Mouse (Mus musculus) brain, embryonic 14.5 days (tissue): ENCODE data around the gene Rps6kc1. TPM values are rescaled to one million over a fixed set of nuclear protein-coding genes. Genes with fewer than 3 reads are reported as not detected.
"Not testable (repeated sequence)": the region's sequence is repeated elsewhere in the genome, so short reads cannot be mapped to it uniquely, and the experiment has no call there.

ENCODE experiments used
- DNase-seq: peaks from one replicate; pipeline ENCODE4 v3.0.0-alpha.2; 2011; ENCODE audit warnings: low read depth
- CTCF ChIP-seq: fragments of 200-500 bp; IDR thresholded peaks from 2 replicates; pipeline ENCODE4 v1.5.1; 2012; ENCODE audit warnings: inconsistent platforms, mild to moderate bottlenecking, moderate library complexity, borderline replicate concordance; ENCODE audit not compliant: insufficient read depth, insufficient read length; ENCODE audit errors: extremely low read depth
- POLR2A ChIP-seq: fragments of 200-500 bp; IDR thresholded peaks from 2 replicates; pipeline ENCODE4 v1.6.1; 2012; ENCODE audit warnings: mild to moderate bottlenecking, inconsistent platforms, borderline replicate concordance; ENCODE audit not compliant: poor library complexity, insufficient read depth, insufficient read length, severe bottlenecking; ENCODE audit errors: extremely low read depth
- polyA plus RNA-seq: library from polyadenylated mRNA; depleted of rRNA; stranded (reverse); fragments of >200 nt; gene quantifications from 2 replicates; pipeline ENCODE4 v1.2.3, GENCODE M21; 2012

Gene Rps6kc1
- polyA plus RNA-seq, 1 experiment, result 25.2 TPM

DNA sequence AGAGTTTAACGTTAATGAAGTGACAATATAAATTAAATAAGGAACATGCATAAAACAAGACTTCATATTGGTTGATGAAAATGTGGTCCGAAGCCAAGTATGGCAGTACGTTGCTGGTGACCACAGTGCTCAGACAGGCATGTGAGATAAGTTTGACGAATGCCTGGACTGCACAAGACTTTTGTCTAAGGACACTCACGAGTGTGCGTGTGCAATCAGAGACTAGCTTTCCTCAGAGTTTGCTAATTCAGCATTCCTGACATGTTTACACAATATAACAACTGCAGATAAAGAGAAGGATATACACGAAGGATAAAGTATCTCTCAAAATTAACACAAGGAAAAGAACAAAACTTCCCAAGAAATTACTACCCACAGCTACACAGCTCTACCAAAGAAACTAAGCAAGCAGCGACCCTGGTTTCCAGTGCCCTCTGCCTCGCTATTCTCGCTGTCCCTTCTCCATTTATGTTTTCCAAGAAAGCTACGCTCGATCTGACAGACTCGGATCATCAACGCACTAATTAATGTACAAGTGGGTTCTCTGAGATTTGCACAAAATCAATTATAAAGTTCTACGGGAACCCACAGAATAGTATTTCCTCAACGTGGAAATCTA lies 16.3 kb upstream of the Rps6kc1 start:
- no peak for DNase-seq
- TF ChIP-seq POLR2A, result no peak
- no peak for TF ChIP-seq CTCF

DNA sequence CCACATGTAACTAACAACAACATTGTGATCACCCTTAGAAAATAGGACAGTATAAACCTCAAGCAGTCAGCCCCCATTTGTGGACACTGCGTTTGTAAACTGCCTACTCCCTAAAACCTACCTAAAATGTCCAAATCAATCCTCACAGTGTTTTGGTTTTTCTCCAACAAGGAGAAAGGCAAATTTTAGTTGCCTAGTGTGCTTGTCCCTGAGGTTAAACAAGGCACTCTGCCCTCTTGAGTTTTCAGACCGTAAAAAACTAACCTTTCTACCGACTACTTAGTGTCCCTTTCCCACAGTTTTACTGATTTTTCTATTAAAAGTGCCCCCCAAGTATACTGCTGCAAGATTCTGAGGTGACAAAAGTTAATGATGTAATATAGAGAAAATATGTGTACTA lies 15.7 kb upstream of the Rps6kc1 start:
- no peak for TF ChIP-seq POLR2A
- TF ChIP-seq CTCF, result no peak
- no peak for DNase-seq

DNA sequence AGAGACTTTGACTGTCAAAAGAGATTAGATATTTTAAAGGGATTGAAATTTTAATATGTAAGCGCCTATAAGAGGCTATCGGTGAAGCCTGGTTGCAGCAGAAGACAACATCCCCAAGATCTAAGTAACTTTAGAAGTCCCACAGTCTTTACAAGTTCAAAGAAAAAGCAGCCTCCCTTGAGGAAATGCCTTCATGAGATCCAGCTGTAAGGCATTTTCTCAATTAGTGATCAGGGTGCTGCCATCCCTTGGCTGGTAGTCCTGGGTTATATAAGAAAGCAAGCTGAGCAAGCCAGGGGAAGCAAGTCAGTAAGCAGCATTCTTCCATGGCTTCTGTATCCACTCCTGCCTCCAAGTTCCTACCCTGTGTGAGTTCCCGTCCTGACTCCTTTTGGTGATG lies 13.2 kb upstream of the Rps6kc1 start, which contains the start of gene Angel2:
Gene Angel2, plus strand, starts transcription at position 301 of the 400 bp plus-strand sequence.
- not testable (repeated sequence) for DNase-seq

DNA sequence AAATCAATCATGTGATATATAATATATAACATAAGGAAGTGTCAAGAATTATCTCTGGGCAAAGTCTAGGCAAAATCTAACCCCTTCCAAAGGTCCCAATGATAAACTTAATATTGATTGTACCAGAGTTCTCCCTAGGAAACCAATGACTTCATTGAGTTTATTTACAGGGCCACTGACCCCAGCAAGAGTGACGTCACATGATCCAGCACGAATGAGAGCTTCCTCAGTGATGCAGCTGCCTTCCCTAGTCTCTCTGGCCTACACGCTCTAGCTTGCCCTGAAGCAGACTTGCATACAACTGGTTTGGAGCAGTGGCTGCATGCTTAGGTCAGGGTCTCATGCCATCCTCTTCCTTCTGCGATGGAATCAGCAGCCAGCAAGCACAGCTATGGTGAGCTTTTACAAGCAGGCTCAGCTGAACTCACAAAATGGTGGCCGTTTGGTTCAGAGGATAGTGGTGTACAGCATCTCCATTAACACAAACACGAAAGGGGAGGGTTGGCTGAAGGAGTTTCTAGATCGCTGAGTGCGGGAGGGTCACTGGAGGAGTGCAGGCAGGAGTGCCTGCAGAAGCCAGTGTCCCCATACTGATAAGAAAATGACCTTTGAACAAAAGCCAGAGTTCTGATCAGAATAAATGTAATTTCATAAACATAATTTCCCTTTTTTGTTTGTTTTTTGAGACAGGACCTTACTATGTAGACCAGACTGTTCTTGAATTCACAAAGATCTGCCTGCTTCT lies 8.3 kb upstream of the Rps6kc1 start:
- no peak for DNase-seq
- no peak for TF ChIP-seq CTCF
- TF ChIP-seq POLR2A, result no peak

- peak; percentile 7 for DNase-seq
- TF ChIP-seq POLR2A (no peak), CTCF (no peak)
Measured at GRCm38 (mm10) chr1:190918938-190919337, 7.4 kb upstream of the Rps6kc1 start.

DNA sequence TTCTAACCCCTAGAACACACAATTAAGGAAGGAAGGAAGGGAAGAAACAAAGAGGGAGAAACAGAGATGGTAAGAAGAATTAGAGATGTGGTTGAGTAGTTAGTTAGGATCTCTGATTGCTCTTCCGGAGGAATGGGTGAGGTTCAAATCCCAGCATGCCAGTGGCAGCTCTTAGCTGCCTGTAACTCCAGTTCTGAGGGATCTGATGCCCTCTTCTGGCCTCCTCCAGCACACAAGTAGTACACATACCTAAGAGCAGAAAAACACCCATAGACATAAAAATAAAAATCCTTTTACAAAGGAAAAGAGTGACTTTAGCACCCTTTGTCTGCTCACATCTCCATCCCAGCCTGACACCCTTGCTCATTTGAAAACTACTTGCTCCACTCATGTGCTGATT lies 1.1 kb upstream of the Rps6kc1 start:
- no peak for TF ChIP-seq CTCF
- no peak for TF ChIP-seq POLR2A
- DNase-seq, result peak; percentile 19

DNA sequence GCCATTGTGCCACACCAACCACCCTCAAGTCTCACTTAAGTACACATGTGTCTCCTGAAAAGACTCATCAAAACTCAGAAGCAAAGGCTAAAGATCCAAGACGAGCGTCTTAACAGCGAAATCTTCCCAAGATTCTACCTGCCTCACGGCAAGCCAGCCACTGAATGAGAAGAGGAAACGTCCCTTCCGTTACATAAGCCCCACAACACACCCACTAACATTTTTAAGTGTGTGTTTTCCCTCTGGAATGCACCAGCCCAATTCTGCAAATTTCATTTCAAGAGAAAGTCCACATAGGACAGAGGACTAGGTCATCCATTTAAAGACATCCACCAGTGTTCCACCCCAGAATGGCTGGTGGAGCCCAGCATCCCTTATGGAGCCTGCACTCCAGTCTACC lies 734 bp downstream of the Rps6kc1 start:
- no peak for DNase-seq
- no peak for TF ChIP-seq CTCF
- TF ChIP-seq POLR2A, result no peak

- DNase-seq, result no peak
- TF ChIP-seq CTCF, result no peak
- TF ChIP-seq POLR2A, result no peak
Measured at GRCm38 (mm10) chr1:190904714-190905113, 6.9 kb downstream of the Rps6kc1 start.

DNA sequence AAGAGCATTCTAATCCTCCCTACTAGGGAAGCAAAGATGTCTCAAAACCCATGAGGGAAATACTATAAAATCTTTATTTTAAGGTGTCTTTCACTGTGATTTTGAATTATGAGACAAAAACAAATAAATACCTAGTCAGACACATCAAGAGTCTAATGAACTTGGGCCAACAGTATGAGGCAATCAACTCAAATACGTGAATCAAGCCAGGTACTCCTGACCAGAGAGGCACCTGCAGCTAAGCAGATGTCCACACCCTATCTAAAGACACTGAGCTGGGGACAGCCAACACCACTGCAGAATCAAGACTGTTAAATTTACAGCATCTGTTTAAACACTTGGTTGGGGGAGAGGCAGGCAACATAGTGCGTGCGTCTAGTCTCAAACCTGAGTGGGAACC lies 7.4 kb downstream of the Rps6kc1 start:
- no peak for DNase-seq
- TF ChIP-seq POLR2A, result no peak
- TF ChIP-seq CTCF, result no peak

DNA sequence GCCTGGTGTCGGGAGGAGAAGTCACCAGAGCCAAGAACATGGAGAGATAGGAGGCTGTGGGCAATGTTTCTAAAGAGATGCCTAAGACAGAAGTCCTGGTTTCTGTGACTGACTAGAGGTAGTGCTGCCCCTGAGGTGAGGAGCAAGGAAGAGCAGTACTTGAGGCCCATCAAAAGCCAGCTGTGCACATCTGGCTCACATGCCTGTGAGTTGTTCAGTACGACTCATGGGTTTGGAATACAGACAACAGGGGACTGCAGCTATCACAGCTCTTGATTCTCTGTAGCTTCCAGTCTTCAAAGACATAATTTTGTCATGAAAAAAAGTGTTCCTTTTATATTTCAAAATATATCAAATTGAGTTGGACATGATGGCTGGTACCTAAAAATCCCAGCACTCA lies 10.5 kb downstream of the Rps6kc1 start:
- TF ChIP-seq POLR2A (no peak), CTCF (no peak)
- no peak for DNase-seq

- TF ChIP-seq POLR2A (no peak), CTCF (no peak)
Measured at GRCm38 (mm10) chr1:190898899-190899575, 12.5 kb downstream of the Rps6kc1 start.

GRCm38 (mm10) chr1:190898186-190898585 lies 13.4 kb downstream of the Rps6kc1 start:
- no peak for DNase-seq
- TF ChIP-seq POLR2A, result no peak
- TF ChIP-seq CTCF, result no peak

More at GRCm38 (mm10) chr1:190898899-190899575, 12.5 kb downstream of the Rps6kc1 start:
- no peak for DNase-seq
